Mouse (Mus musculus) heart, postnatal 10 days (tissue): ENCODE measurements around the gene Trhde. TPM values are rescaled to one million over a fixed set of nuclear protein-coding genes. Genes with fewer than 3 reads are reported as not detected.

Experiments
- DNase-seq, 2 experiments: peaks; one replicate each; pipeline ENCODE4 v3.0.0; 2021
- intact Hi-C: fragments of 180-260 bp; cut with DNase I; formaldehyde crosslinking; loops from one replicate; pipeline ENCODE4 v1.15.1; 2025
- total RNA-seq, 2 experiments: library from RNA; stranded (reverse); gene quantifications; 2 replicates each; pipeline ENCODE4 v1.2.3; 2021

Trhde gene
- under 1 TPM; 0.22 to 0.42 TPM for total RNA-seq

DNA sequence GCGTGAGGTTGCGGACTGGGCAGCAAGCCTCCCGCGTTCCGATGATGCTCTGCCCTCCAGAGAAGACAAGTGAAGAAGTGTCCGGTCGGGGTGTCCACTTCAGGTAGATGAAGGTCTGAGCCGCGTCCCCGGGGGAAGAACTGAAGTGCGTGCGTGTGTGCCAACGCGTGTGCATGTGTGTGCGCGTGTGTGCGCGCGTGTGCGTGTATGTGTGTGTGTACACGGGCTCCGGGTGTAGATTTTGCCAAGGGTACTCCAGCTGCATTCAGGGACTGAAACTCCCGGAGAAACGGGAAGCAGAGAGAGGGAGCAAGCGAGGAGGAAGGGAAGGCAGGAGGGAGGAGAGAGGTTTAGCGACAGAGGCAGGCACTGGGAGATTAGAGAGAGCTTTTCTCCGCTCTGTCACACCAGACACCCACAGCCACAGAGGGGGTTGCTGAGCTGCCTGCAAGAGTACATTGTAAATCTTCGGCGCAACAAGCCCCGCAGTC is at the start of gene Trhde:
Gene Trhde, minus strand, starts transcription at position 147 of the 491 bp plus-strand sequence.
- intact Hi-C loops: no loop called here
- DNase-seq: no peak

DNA sequence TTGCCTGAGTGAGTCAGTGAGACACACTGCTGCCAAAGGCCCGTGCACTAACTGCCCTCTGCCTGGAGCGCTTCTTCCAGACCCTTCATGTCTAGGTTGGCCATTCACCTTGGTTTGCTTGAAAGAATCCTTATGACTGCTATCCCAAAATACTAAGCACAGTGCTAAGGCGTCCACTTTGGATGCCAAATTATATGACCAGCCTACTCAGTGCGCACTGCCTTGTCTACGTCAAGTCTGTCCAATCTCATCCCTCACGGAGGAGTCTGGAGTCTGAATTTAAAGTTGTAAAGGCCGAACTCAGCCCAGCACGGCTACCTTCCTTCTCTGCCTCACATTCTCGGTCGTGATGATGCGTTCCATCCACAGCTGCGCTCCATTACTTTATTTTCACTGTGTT is 39.9 kb upstream of the Trhde start:
- intact Hi-C loops: no loop called here
- DNase-seq: no peak

DNA sequence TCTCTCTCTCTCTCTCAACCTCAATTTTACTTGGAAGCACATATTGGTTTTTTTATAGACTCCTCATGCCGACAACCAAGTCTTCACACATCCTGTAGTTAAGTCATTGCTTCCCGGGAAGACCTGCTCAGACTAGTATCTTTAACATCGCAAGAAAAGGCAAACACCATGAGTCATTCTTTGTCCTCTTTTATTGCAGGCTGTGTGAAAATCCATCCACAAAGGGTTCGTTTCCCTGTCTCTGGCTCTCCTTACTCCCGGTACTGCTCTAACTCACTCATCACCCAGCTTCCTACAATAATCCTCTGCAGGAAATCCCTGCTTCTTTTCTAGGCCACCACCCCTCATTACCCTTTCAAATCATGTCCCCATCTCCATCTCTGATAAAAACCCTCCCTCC is 39.3 kb upstream of the Trhde start:
- DNase-seq: no peak
- intact Hi-C loops: no loop called here

DNA sequence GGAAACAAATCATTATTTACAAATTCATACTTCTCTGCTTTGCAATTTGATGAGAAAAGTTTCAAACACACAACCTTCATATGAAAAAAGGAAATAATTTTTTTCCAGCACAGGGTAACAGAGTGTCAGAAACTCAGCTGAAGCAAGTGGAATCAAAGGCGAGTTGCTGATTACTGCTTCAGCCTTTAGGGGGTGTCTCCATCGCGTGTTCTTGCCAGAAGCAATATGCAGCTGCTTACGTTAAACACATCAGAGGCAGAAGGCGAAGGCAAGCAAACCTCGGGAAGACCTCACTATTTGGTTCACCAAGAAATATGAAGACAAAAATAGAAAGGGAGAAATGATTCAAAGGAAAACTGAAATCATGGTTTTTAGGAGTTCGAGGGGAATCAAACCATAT is 29.2 kb upstream of the Trhde start:
- intact Hi-C loops: no loop called here
- DNase-seq: no peak

DNA sequence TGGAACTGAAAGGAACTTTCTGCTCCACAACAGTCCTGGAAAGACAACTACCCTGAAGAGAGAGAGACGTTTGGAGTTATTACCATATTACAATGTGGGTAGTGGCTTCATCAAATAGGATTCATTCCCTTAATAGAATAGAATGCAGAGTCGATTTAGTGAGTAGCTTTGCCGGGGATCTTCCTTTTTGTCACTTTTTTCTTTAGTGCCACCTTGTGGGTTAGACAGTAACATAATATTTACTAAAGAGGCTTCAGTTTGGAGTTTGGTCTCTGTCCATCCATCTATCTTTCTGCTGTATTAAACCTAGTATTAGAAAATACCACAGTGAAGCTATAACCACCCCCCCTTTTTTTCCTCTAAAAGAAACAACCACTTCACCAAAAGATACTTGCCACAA is 6.7 kb upstream of the Trhde start:
- no peak for DNase-seq
- intact Hi-C loops: no loop called here

DNA sequence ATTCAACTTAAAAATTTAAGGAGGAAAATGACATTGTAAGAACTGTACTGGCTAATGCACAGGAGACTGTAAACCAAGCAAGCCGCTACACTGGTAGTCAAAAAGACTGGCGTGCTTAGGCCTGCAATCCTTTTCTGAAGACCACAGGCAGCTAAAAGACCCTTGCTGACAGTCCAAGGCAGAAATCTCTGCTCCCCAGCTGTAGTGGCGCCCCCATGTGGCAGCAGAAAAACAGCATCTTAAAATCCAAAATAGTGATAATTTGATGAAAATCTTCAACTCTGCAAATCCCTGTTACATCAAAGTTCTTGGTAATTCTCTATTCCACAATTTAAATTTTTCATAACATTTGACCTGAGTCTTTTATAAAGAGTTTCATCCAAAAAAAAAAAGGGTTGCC is 3.8 kb upstream of the Trhde start:
- intact Hi-C loops: no loop called here
- peak in 1 of 2 experiments; percentile 7 for DNase-seq

DNA sequence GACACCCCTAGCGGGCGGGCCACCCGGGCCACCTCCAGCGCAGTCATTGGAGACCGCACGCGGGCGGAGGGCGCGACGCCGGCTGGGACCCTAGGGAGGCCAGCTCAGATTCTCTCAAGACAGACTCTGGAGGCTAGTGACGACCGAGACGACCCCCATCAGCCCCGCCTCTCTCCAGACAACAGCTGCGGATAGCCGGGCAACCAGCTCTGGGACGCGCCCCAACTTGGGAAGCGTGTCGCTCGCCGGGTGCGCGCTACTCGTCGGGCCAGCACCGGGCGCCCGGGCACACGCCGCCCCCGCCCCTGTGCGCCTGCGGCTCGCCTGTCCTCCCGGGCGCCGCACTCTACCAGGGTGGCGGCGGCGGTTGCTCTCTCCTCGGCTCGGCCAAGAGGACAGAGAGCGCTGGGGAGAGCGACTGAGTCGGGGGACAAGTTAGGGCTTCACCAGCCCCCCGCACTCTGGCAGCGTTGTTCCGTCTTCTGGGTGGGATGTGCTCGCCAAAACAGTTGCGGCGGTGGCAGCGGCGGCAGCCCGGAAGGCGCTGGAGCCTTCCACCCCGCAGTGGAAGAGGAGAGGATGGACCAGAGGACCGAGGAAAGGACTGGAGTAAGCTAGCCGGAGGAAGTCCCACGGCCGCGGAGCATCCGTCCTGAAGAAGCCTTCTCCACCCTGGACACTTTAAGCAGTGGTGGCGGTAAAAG is 498 bp downstream of the Trhde start:
- intact Hi-C loops: no loop called here
- DNase-seq: peak; percentile 16 to 20

DNA sequence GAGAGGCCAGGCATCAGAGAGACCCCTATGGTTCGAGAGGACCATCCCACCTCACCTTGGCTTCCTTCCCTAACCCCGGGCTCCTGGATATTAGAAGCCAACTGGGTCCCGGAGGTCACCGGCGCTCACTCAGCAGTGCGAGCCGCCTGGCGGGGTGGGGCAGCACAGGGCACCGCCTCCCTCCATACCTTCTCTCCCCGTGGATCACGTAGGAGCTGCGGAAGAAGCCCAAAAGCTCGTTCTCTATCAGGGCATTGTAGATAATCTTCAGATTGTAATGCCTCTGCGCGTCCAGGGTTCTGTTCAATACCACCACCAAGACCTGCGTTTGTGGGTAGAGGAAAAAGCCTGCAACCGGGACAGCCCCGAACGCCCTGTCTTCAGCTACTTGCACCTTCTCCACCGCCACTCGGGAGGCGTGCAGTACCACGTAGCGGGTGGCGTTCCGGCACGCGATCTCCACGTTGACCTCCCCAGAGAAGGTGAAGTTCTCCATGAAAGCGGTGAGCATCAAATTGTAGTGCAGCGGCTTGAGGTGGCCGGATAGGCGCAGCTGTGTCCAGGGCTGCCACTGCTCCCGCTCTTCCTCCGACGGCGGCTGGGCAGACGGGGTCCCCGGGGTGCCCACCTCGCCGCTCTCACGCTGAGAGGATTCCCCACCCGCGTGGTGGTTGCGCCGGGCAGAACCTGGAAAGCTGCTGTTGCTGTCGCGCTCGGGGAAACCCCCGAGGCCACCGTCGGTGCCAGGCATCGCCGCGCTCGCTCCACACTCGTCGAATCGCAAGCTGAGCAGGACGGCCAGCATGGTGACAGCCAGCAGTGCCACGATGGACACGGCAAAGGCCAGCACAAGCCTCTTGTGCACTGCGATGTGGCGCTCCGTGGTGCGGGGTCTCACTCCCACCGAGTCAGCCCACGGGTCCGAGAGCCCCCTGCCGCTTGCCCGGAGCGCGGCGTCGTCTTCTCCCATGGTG is 1.5 kb downstream of the Trhde start:
- intact Hi-C loops: no loop called here
- no peak for DNase-seq

DNA sequence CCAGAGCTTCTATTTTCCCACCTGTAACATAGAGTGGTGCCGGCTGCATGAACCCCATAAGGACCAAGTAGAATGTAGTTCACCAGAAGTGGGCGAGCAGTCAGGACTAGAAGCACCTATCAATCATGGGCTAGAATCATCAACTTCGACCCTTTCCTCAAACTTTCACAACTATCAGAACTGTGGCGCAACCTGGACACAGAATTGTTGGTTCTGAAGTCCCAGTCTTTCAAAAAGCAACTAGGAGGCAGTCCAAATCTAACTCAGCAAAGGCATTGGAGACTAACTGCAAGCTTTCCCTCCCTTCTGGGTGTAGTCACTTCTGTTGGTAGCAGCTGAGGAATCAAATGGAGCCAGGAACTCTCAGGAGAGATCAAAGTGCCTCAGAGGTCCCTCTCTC is 2.6 kb downstream of the Trhde start:
- no peak for DNase-seq
- intact Hi-C loops: no loop called here

DNA sequence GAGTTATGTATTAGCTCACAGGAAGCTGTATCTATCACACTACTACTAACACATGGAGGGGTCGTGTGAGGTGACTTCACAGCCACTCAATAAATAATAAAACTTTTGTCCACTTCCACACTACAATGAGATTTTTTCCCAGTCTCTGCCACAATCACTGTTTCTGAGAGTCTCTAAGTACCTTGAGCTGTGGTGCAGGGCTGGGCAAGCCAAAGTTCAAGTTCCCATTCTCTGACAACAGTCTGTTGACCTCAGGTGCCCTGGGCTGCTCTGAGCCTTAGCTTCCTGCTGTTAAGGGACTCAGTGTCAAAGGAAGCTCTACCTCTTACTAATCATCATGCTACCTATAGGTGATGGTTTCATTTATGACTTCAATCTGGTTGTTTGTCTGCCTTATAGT is 3.3 kb downstream of the Trhde start:
- intact Hi-C loops: no loop called here
- DNase-seq: no peak

DNA sequence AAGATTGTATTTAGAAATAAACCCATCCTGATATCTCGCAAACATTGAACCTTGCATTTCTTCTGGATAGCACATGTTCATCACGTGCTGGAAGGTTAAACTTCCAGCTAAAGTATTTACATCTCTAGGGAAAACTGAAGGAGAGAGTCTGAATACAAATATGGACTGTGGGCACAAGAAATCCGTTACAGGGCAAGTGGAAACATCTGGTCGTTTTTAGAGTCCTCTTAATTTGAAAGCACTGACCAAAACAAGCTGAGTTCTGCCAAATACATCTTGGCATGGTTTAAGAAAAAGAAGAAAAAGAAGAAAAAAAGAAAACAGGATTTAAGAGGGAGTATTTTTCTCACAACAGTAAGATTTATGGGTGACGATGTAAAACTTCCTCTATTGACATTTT is 3.9 kb downstream of the Trhde start:
- intact Hi-C loops: no loop called here
- no peak for DNase-seq

DNA sequence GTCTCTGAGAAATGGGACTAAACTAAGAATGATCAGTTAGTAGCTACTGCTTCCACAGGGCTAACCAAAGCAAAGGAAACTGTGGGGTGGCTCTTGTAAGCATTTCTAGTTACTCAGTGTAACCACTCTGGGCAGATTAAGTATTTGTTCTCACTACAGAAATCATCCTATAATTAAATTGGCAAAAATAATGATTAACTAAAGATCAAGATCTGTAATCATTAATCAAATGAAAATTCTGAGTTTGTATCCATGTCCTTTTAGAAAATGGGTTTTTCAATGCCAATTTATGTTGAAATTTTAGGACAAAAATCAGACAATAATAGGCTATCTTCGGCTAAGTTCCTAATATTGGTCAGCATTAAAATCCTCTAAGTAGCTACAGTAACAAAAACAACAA is 4.4 kb downstream of the Trhde start:
- DNase-seq: no peak
- intact Hi-C loops: no loop called here

DNA sequence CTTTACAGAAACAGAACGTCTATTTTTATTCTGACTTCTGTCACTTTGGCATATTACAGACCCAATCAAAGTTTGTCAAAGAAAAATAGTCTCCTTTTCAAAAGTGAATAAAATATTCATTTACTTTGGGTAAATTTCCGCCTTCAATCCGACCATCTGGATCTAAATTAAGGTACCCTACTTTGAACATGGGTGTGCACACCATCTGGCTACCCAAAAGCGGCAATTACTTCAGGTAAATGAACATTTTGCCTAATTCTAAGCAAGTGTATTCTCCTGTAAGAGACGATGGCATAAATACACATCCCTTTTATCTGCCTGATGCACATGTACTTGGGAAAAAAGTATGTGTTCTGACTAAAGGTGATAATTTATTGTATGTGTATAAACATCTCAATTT is 5.2 kb downstream of the Trhde start:
- intact Hi-C loops: no loop called here
- DNase-seq: no peak

DNA sequence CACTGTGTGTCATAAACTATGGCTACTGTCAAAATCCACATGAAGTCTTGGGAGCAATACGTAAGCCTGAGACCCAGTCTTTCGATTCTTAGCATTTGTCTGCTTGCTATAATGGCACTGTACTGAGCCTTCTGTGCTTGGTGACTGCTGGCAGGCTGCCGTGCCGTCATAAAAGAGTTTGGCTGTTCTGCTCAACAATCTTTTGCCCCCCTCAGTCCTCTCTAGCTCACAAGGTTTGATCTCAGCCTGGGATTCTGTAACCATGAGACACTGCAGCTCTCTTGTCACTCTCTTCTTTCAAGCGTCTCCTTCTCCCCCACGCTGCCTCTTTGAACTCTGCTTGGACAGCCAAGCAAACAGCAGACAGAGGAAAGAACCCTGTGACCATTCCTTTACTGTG is 7.9 kb downstream of the Trhde start:
- no peak for DNase-seq
- intact Hi-C loops: no loop called here

DNA sequence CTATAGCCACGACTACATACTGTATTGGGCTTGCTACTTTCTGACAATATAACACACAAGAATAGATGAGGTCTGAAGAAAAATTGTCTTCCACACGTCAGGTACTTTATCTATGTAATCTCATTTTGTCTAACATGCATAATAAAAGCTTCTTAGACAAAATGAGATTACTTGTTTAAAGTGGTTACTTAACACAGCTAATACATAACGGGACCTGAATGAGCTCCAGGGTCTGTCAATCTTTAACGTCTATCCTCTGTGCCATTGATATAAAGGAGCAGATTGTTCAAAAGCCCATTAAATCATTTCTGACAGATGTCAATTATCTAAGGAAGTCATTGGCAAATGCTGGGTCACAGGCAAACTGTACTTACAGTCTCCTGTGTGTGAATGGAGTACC is 36.2 kb downstream of the Trhde start:
- DNase-seq: no peak

DNA sequence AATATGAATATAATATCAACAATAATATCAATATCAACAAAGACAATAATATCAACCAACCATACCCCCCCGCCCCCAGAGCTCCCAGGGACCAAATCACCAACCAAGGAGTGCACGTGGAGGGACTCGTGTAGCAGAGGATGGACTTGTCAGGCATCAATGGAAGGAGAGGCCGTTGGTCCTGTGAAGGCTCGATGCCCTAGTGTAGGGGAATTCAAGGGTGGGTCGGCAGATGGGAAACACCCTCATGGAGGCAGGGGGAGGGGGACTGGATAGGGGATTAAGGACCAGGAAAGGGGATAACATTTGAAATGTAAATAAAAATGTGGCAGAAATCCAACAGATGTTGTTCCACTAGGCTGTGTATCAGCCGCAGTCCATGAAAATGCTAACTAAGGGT is 40.0 kb downstream of the Trhde start:
- intact Hi-C loops: no loop called here
- no peak for DNase-seq

More for the DNA sequence above, 36.2 kb downstream of the Trhde start:
- intact Hi-C loops: no loop called here

DNA sequence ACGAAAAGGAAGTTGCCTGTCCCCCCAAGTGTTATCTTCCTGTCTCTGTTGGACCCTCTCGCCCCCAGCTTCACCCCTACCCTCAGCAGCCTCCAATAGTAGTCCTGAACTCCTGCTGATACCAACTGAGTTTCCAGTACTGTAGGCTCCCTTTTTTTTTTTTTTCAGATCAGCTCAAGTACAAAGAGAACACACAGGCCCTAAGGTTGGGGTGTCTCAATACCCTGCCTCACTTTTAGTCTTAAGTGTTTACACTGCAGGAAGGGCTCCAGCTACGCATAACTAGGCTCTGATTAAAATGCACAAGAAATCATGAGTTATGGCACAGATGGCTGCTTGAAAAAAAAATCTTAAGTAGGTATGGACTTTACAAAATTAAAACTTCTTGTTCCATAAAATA is 42.9 kb downstream of the Trhde start:
- intact Hi-C loops: no loop called here
- DNase-seq: no peak

DNA sequence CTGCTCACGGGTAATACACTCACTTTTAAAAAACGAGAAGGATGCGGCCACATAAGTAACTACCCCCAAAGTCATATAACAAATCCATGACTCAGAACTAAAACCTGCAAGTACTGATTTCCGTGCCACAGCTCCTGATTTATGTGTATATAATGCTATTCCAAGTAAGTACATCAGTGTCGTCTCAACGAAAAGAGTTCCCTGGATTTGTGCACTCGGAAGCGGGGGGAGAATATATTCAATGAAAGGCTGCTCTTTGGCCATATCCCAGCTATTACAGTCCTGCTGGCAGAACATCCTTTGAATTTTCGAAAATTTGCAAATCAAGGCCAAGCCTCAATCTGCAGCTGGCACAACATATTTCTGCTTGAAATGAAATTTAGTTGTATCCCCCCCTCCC is 43.5 kb downstream of the Trhde start:
- DNase-seq: no peak
- intact Hi-C loops: no loop called here

DNA sequence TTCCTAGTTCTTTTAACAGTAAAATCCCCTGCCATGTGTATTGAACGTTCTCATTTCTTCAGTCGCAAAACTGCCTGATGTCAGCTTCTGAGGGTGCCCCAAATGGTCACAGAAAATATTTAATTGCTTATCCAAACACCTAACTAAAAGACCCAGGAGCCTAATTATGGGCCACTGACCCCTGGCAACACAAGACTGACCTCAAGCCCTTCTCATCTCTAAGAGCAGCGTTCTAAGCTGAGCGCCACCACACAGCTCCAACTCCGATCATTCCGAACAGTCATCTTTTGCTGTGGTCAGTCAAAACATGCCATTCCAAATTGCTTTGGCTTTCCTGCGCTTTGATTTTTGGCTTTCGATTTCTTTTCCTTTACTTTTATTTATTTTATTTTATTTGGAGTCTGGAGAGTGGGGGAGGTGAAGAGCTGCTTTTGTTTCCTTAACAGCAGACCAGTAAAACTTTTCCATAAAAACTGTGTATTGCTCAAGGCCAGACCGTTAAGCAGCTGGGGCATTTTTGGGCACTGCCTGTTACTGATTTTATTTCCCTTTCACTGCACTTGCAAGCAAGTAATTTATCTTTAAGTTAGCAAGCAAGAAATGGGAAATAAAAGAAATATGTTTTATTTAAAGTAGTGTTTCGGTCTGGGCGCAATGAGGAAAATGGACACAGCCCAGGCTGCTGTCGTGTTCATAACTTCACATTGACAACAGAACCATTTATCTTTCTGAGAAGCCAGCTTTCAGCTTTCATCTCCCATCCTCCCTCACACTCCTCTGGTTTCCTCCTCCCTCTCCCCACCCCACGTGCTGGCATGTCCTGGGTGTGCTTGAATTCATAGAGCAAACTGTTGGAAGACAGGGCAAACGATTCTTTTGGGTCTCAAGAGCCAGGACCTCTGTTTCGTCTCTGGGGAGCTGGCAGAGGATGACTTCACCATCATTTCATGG is 59.1 kb downstream of the Trhde start:
- peak in 1 of 2 experiments; percentile 4 for DNase-seq
- intact Hi-C loops: no loop called here

DNA sequence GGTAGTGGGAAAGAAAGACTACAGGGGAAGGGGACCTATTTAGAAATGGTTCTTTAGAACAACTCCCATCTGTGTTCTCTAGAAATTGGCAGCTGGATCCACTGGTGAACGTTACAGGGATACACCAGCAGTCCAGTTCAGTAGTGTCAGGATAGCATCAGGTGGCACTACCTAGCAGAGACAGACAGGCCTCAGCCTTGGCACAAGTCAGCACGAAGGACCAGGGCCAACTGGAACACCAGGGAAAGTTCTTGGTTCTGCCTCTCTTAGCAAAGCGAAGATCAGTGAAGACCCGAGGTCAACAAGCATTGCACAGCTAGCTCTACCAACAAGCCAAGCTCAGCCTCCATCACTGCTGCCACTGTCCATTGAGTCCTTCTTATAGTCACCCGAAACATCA is 62.2 kb downstream of the Trhde start:
- intact Hi-C loops: no loop called here
- no peak for DNase-seq

DNA sequence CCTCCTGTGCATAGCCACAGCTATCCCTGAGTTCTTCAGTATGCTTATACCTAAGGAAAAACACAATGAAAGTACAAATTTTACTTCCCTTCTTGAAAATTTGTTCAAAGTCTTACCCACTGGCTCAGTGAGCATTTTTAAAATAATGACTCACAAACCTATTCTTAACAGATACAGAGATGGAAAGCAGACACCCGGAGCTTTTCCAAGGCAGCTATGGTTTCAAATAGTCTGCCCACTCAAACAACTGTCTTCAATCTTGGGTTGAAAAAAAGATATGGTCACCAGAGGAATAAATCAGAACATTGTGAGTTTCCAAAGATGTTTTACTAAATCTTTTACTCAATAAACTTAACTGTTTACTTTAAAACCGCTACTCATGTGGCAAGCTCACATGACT is 64.5 kb downstream of the Trhde start:
- no peak for DNase-seq

More for the DNA sequence above, 64.5 kb downstream of the Trhde start:
- intact Hi-C loops: no loop called here
